Mouse (Mus musculus) CH12.LX (cell line): ENCODE measurements around the gene Mast3. TPM values are rescaled to one million over a fixed set of nuclear protein-coding genes. Genes with fewer than 3 reads are reported as not detected.

Source experiments
- DNase-seq: peaks from one replicate; pipeline ENCODE4 v3.0.0-alpha.2; 2013; ENCODE audit errors: extremely low read depth
- H3K27ac ChIP-seq: 2 replicates; pipeline ENCODE4 v1.5.1; 2012; ENCODE audit warnings: low read depth, mild to moderate bottlenecking, control low read depth, moderate library complexity; ENCODE audit not compliant: insufficient read depth
- H3K27me3 ChIP-seq: replicated peaks from 2 replicates; pipeline ENCODE3; 2012; ENCODE audit warnings: inconsistent platforms
- H3K36me3 ChIP-seq, 2 experiments: replicated peaks in 1 of 2; 2 replicates each; pipeline versions ENCODE3 to v1.6.1; 2012; ENCODE audit warnings: inconsistent platforms in 1 of 2, low read length in 1 of 2, mild to moderate bottlenecking in 1 of 2, mixed read lengths in 1 of 2, moderate library complexity in 1 of 2; ENCODE audit not compliant: control insufficient read depth in 1 of 2, insufficient read depth in 1 of 2
- H3K4me1 ChIP-seq, 2 experiments: 2 replicates each; pipeline ENCODE4 v1.6.1; 2012; ENCODE audit warnings: inconsistent platforms in 1 of 2, moderate library complexity in 1 of 2; ENCODE audit not compliant: insufficient read depth in 2 of 2, control insufficient read depth in 1 of 2
- H3K4me2 ChIP-seq: 2 replicates; pipeline ENCODE4 v1.6.1; 2012; ENCODE audit warnings: low read depth, mild to moderate bottlenecking, control low read depth; ENCODE audit not compliant: poor library complexity, insufficient read depth, severe bottlenecking
- H3K4me3 ChIP-seq, 3 experiments: fragments of 150-350 bp in 1 of 3; sonication (generic) in 1 of 3; replicated peaks in 1 of 3; 2 replicates each; pipeline versions ENCODE3 to v1.5.1; 2011 to 2012; ENCODE audit warnings: low read depth in 2 of 3, low read length in 2 of 3, mild to moderate bottlenecking in 2 of 3, moderate library complexity in 2 of 3, control low read depth in 1 of 3, improper control_type of control experiment in 1 of 3, inconsistent platforms in 1 of 3, mixed read lengths in 1 of 3; ENCODE audit not compliant: poor library complexity in 1 of 3
- H3K79me2 ChIP-seq: replicated peaks from 2 replicates; pipeline ENCODE4 v1.6.1; 2012; ENCODE audit warnings: mild to moderate bottlenecking, moderate library complexity; ENCODE audit not compliant: control insufficient read depth, poor library complexity, insufficient read depth, severe bottlenecking; ENCODE audit errors: extremely low read depth
- H3K9ac ChIP-seq: 2 replicates; pipeline ENCODE4 v1.6.1; 2012; ENCODE audit warnings: low read depth, mild to moderate bottlenecking, control low read depth, moderate library complexity; ENCODE audit not compliant: insufficient read depth
- H3K9me3 ChIP-seq: replicated peaks from 2 replicates; pipeline ENCODE3; 2012; ENCODE audit warnings: low read length, inconsistent platforms, mixed read lengths
- CHD2 ChIP-seq: IDR thresholded peaks from 2 replicates; pipeline ENCODE4 v1.6.1; 2011; ENCODE audit warnings: low read length, improper control_type of control experiment
- E2F4 ChIP-seq: IDR thresholded peaks from 2 replicates; pipeline ENCODE4 v1.6.1; 2011; ENCODE audit warnings: low read depth, low read length, improper control_type of control experiment; ENCODE audit not compliant: insufficient replicate concordance
- ETS1 ChIP-seq: conservative IDR thresholded peaks from 2 replicates; pipeline ENCODE4 v1.6.1; 2012; ENCODE audit warnings: low read depth, mild to moderate bottlenecking, inconsistent platforms, low read length, improper control_type of control experiment, moderate library complexity
- KAT2A ChIP-seq: IDR thresholded peaks from 2 replicates; pipeline ENCODE4 v1.6.1; 2012; ENCODE audit warnings: low read length, improper control_type of control experiment, inconsistent platforms; ENCODE audit not compliant: insufficient replicate concordance
- MAZ ChIP-seq: IDR thresholded peaks from 2 replicates; pipeline ENCODE4 v1.6.1; 2012; ENCODE audit warnings: low read depth, mild to moderate bottlenecking, inconsistent platforms, low read length, improper control_type of control experiment, moderate library complexity
- MXI1 ChIP-seq: IDR thresholded peaks from 2 replicates; pipeline ENCODE4 v1.6.1; 2011; ENCODE audit warnings: mild to moderate bottlenecking, low read depth, low read length, improper control_type of control experiment
- NRF1 ChIP-seq: IDR thresholded peaks from 2 replicates; pipeline ENCODE4 v1.6.1; 2014; ENCODE audit warnings: low read depth, mild to moderate bottlenecking, inconsistent platforms, low read length, improper control_type of control experiment, moderate library complexity
- POLR2A ChIP-seq: IDR thresholded peaks from 2 replicates; pipeline ENCODE4 v1.6.1; 2011; ENCODE audit warnings: low read depth, mild to moderate bottlenecking, improper control_type of control experiment, low read length
- SIN3A ChIP-seq: IDR thresholded peaks from 2 replicates; pipeline ENCODE4 v1.6.1; 2012; ENCODE audit warnings: low read length, improper control_type of control experiment, inconsistent platforms
- SMC3 ChIP-seq: IDR thresholded peaks from 2 replicates; pipeline ENCODE4 v1.6.1; 2011; ENCODE audit warnings: low read depth, low read length, improper control_type of control experiment
- TCF12 ChIP-seq: IDR thresholded peaks from 2 replicates; pipeline ENCODE4 v1.6.1; 2014; ENCODE audit warnings: low read depth, mild to moderate bottlenecking, inconsistent platforms, low read length, improper control_type of control experiment
- USF2 ChIP-seq: conservative IDR thresholded peaks from 2 replicates; pipeline ENCODE4 v1.6.1; 2011; ENCODE audit warnings: low read depth, low read length, improper control_type of control experiment
- dilution Hi-C: fragments of 300-500 bp; cut with MboI; formaldehyde crosslinking; loops from 2 replicates; pipeline ENCODE4 v1.14.3; 2020; ENCODE audit warnings: low sequenced_read_pairs; ENCODE audit not compliant: extremely low pct_unique_long_range_greater_than_20kb, extremely low pct_ligation_motif_present
- in situ Hi-C: fragments of 300-500 bp; cut with MboI; formaldehyde crosslinking; loops from 3 replicates; pipeline ENCODE4 v1.14.3; 2019; ENCODE audit warnings: low sequenced_read_pairs, low pct_ligation_motif_present, low pct_unique_long_range_greater_than_20kb, mixed read lengths
- polyA plus RNA-seq: library from polyadenylated mRNA; unstranded; fragments of >175 nt; gene quantifications from 2 replicates; pipeline ENCODE4 v1.2.1, GENCODE M21; 2012; ENCODE audit warnings: low read depth; ENCODE audit not compliant: insufficient read length
- total RNA-seq, 2 experiments: library from RNA; depleted of rRNA; stranded (reverse); fragments of 300-350 nt in 1 of 2; fragments of >200 nt in 1 of 2; gene quantifications; 2 replicates each; pipeline ENCODE4 v1.2.3; 2012 to 2014

The Mast3 gene
- total and polyA plus RNA-seq, 3 experiments, result 7.0 to 23.4 (median 11.6) TPM

- Histone ChIP-seq H3K27me3 (peaks cover 6% of the 10 kb centered on the region), H3K36me3 (peaks cover 0 to 1% of the 10 kb centered on the region in 2 experiments), H3K4me3 (peak overlapping the region; percentile 58 to 86 (median 68)), H3K27ac (peak overlapping the region; percentile 48; the same call in 1 of the 2 replicates), H3K9ac (peak overlapping the region; percentile 38; the same call in 1 of the 2 replicates), H3K4me2 (peak overlapping the region; percentile 93), H3K4me1 (peaks cover 20 to 49% of the 10 kb centered on the region in 2 experiments), H3K79me2 (peaks cover 5% of the 10 kb centered on the region; the same call in 1 of the 2 replicates), H3K9me3 (no peaks in the 10 kb centered on the region)
- TF ChIP-seq USF2, result no peak
- TF ChIP-seq ETS1, result no peak
- TF ChIP-seq TCF12, result 0 out of 2 replicates have a peak, but pooled peaks have one; percentile 23
- peak; percentile 48; the same call in 1 of the 2 replicates for TF ChIP-seq SIN3A
- peak; percentile 42; the same call in 1 of the 2 replicates for TF ChIP-seq CHD2
- peak; percentile 25; the same call in 1 of the 2 replicates for TF ChIP-seq MXI1
- TF ChIP-seq NRF1, result 0 out of 2 replicates have a peak, but pooled peaks have one; percentile 22
- DNase-seq, result peak; percentile 26
- in situ Hi-C loops (loop anchor here (5.0 kb wide), 1 partner anchor 37 kb away; no protein-coding TSS in a partner anchor), dilution Hi-C loops (no loop called here)
These were observed 933 bp downstream of the Mast3 start for GRCm38 (mm10) chr8:70803761-70804480.

- Histone ChIP-seq H3K27me3 (peaks cover 6% of the 10 kb centered on the region), H3K27ac (no peak overlapping the region), H3K36me3 (peaks cover 0 to 1% of the 10 kb centered on the region in 2 experiments), H3K4me3 (no peak overlapping the region), H3K4me2 (peak overlapping the region; percentile 93; the same call in 1 of the 2 replicates), H3K9me3 (no peaks in the 10 kb centered on the region), H3K9ac (no peak overlapping the region), H3K79me2 (no peaks in the 10 kb centered on the region)
- in situ Hi-C loops, result loop anchor here (5.0 kb wide), 1 partner anchor 36 kb away; no protein-coding TSS in a partner anchor
- dilution Hi-C loops, result no loop called here
- no peak for DNase-seq
- TF ChIP-seq KAT2A (no peak), SMC3 (no peak), MXI1 (no peak), MAZ (no peak), ETS1 (no peak), POLR2A (no peak), NRF1 (no peak), E2F4 (no peak)
- TF ChIP-seq, all 38 proteins: peak for 0
- H3K4me1 ChIP-seq, result peaks cover 20 to 50% of the 10 kb centered on the region in 2 experiments
These were observed 1.9 kb downstream of the Mast3 start for GRCm38 (mm10) chr8:70802786-70803510.
